Mouse (Mus musculus) intestine, embryonic 16.5 days (tissue): ENCODE results near the gene Rasgrp1. TPM values are rescaled to one million over a fixed set of nuclear protein-coding genes. Genes with fewer than 3 reads are reported as not detected.

ENCODE experiments used
- ATAC-seq: fragments of 200-750 bp; cut with Nextera tagmentation; 2 replicates; pipeline ENCODE4 v1.8.0; 2017; ENCODE audit warnings: moderate TSS enrichment, moderate library complexity
- H3K27ac ChIP-seq: fragments of 300-500 bp; sonication (generic); 2 replicates; pipeline ENCODE4 v1.5.1; 2014; ENCODE audit warnings: mild to moderate bottlenecking, low read length
- H3K27me3 ChIP-seq: fragments of 300-500 bp; sonication (generic); replicated peaks from 2 replicates; pipeline ENCODE4 v1.6.1; 2014; ENCODE audit warnings: low read length, control low read depth, mixed read lengths; ENCODE audit not compliant: control insufficient read depth, insufficient read depth
- H3K36me3 ChIP-seq: fragments of 300-500 bp; sonication (generic); 2 replicates; pipeline ENCODE4 v1.6.1; 2014; ENCODE audit warnings: low read length, control low read depth; ENCODE audit not compliant: control insufficient read depth, insufficient read depth
- H3K4me1 ChIP-seq: fragments of 300-500 bp; sonication (generic); 2 replicates; pipeline ENCODE4 v1.6.1; 2014; ENCODE audit warnings: low read length, control low read depth, mixed read lengths; ENCODE audit not compliant: control insufficient read depth, insufficient read depth
- H3K4me2 ChIP-seq: fragments of 300-500 bp; sonication (generic); 2 replicates; pipeline ENCODE4 v1.6.1; 2014; ENCODE audit warnings: low read depth, low read length, control low read depth
- H3K4me3 ChIP-seq: fragments of 300-500 bp; sonication (generic); 2 replicates; pipeline ENCODE4 v1.5.1; 2014; ENCODE audit warnings: mild to moderate bottlenecking, low read length
- H3K9ac ChIP-seq: fragments of 300-500 bp; sonication (generic); 2 replicates; pipeline ENCODE4 v1.6.1; 2014; ENCODE audit warnings: low read depth, low read length
- H3K9me3 ChIP-seq: fragments of 300-500 bp; sonication (generic); 2 replicates; pipeline ENCODE4 v1.6.1; 2016; ENCODE audit warnings: low read length, control low read depth; ENCODE audit not compliant: control insufficient read depth
- WGBS: fragments of 180-500 bp; shearing (Covaris S2); extraction: QIAGEN DNeasy Blood & Tissue Kit; methylation state at CpG from one replicate; pipeline ENCODE4 v1.1.7; 2014; 5-methylcytosine and 5-hydroxymethylcytosine counted together
- polyA plus RNA-seq: library from polyadenylated mRNA; unstranded; fragments of >200 nt; fragmentation: Nextera tagmentation; extraction: Ambion mirVana; gene quantifications from 2 replicates; pipeline ENCODE4 v1.2.1, GENCODE M21; 2015

Gene Rasgrp1
- polyA plus RNA-seq, 1 experiment from 2014 or later: 0.87 TPM

DNA sequence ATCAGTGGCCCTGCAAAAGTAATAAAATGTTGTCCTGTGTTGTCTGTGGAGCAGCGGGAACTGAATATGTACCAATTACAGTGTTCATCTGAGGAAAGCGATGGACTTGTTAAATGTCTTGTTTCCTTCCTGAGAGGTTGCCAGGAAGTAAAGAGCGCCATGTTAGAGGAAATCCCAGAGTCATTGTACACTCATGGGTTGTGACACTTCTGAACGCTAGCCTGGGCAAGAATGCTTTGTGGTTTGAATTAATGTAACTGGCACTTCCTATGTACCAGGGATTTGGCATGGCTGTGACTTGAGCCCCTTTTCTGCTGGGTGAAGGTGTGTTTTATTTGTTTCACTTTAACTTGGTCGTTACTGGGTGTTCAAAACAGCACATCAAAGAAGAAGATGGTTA, 80.6 kb downstream of the Rasgrp1 start:
- Histone ChIP-seq H3K9me3 (no peaks in the 10 kb centered on the region), H3K4me2 (no peak overlapping the region), H3K27me3 (no peaks in the 10 kb centered on the region), H3K36me3 (peaks cover 10% of the 10 kb centered on the region), H3K4me1 (no peaks in the 10 kb centered on the region), H3K9ac (no peak overlapping the region), H3K4me3 (no peak overlapping the region), H3K27ac (no peak overlapping the region)
- 90% methylated on average over 5 of the region's 5 CpGs for WGBS
- ATAC-seq: no peak

DNA sequence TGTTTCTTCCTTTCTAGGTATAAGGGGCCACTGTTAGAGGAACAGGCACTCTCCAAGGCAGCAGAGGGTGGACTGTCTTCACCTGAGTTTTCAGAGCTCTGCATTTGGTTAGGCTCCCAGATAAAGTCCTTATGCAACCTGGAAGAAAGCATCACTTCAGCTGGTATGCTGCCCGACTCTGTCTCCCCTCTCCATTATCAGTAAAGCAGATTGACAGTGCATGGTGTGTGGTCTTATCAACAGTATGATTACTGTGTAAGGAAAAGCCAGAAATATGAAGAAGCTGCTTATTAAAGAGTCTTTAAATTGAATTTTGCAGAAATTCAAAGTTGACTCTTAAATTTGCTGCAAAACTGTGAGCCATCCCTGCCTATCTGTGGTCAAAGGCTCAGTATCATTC, 85.2 kb downstream of the Rasgrp1 start:
- no peak overlapping the region for H3K4me2 ChIP-seq
- H3K4me3 ChIP-seq: no peak overlapping the region
- H3K36me3 ChIP-seq: no peaks in the 10 kb centered on the region
- 83% methylated on average over 1 of the region's 1 CpGs for WGBS
- no peak overlapping the region for H3K27ac ChIP-seq
- no peak for ATAC-seq
- H3K27me3 ChIP-seq: no peaks in the 10 kb centered on the region
- H3K9ac ChIP-seq: no peak overlapping the region
- no peaks in the 10 kb centered on the region for H3K4me1 ChIP-seq
- H3K9me3 ChIP-seq: no peaks in the 10 kb centered on the region

DNA sequence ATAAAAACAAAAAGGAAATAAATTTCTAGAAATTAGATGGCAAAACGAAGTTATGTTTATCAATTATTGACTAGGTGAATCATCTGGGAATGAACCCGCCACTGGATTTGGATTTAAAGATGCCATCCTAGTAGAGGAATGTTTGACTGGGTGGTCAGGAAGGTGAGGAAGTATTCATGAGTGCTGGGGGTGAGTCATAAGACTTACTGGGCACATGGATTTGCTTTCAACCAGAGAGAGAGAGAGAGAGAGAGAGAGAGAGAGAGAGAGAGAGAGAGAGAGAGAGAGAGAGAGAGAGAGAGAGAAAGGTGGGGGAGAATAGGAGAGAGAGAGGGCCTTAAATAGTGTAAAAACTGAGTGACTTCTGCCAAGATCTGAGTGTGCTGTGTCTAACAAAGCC, 87.4 kb downstream of the Rasgrp1 start:
- Histone ChIP-seq H3K4me3 (no peak overlapping the region), H3K36me3 (no peaks in the 10 kb centered on the region), H3K9ac (no peak overlapping the region), H3K4me1 (peaks cover 2% of the 10 kb centered on the region; the same call in 1 of the 2 replicates), H3K27me3 (no peaks in the 10 kb centered on the region), H3K27ac (no peak overlapping the region), H3K4me2 (no peak overlapping the region), H3K9me3 (no peaks in the 10 kb centered on the region)
- 79% methylated on average over 2 of the region's 2 CpGs for WGBS
- ATAC-seq: no peak

DNA sequence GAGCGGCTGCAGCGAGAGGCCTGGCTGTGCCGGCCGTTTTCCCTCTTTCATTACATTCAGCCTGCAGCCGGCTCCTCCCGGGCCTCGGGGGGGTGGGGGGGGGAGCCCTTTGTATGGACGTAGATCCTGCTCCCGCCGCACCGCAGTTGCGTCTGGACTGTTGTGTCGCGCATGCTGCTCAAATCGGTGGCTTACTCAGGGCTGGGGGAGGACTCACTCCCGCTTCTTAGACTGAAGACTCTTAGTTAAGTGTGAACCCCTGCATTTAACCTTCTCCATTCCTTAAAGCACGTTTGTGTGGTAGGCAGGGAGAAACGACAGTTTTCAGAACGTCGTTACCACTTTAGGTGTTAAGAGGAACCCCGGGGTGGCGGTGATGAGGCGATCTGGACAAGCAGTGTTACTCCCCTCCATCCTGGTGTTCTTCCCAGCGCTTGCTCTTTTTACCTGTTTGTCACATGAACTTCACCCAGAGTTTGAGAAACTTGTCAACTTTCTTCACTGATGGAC, 92.7 kb downstream of the Rasgrp1 start:
- no peaks in the 10 kb centered on the region for H3K36me3 ChIP-seq
- peak overlapping the region; percentile 98 for H3K9ac ChIP-seq
- ATAC-seq: peak; percentile 81
- peak overlapping the region; percentile 80 for H3K4me2 ChIP-seq
- H3K27me3 ChIP-seq: no peaks in the 10 kb centered on the region
- peak overlapping the region; percentile 95 for H3K4me3 ChIP-seq
- H3K27ac ChIP-seq: peak overlapping the region; percentile 84
- peaks cover 2% of the 10 kb centered on the region; the same call in 1 of the 2 replicates for H3K4me1 ChIP-seq
- H3K9me3 ChIP-seq: no peaks in the 10 kb centered on the region
- WGBS: under 1% methylated on average over 24 of the region's 24 CpGs

DNA sequence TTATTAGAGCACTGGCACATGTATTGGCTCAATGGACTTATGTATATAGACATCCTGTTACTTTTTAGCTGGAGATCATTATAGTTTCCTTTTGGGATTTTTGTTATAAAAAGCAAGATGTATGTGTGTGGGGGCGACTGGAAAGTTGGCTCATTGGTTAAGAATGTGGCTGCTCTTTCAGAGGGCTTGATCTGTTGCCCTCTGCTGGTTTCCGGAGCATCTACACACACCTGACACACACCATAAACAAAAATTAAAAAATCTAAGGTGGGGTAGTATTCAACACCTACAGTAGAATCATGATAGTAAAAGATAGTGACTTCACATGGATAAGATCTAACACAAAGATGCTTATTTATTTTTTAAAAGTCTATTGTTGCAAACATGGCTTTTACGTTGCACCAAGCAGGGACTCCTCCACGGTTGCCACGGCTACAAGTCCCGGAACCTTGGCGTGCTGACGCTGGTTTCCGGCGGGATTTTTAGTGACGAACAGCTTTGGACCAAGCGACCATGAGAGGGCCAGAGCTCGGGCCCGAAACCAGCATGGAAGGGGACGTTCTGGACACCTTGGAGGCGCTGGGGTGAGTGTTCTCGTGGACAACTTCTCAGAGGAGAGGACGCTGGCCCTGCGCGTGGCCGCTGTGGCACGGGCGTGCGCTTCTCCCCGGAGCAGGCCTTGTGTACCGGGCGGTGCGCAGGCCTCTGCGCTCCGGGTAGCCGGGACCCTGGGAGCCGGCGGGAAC, 93.4 kb downstream of the Rasgrp1 start, which contains the start of gene Fam98b:
Fam98b (plus strand) TSS at position 485 of the 746 bp plus-strand sequence.
- Histone ChIP-seq H3K9ac (peak within 1 kb of the TSS; percentile 98), H3K36me3 (no peaks in the 10 kb centered on the region), H3K9me3 (no peaks in the 10 kb centered on the region), H3K4me3 (peak within 1 kb of the TSS; percentile 95), H3K27me3 (no peaks in the 10 kb centered on the region), H3K4me2 (peak within 1 kb of the TSS; percentile 80), H3K4me1 (peaks cover 2% of the 10 kb centered on the region; the same call in 1 of the 2 replicates), H3K27ac (peak within 1 kb of the TSS; percentile 84)
- under 1% methylated on average over 31 of the region's 33 CpGs for WGBS
- peak; percentile 98 for ATAC-seq

DNA sequence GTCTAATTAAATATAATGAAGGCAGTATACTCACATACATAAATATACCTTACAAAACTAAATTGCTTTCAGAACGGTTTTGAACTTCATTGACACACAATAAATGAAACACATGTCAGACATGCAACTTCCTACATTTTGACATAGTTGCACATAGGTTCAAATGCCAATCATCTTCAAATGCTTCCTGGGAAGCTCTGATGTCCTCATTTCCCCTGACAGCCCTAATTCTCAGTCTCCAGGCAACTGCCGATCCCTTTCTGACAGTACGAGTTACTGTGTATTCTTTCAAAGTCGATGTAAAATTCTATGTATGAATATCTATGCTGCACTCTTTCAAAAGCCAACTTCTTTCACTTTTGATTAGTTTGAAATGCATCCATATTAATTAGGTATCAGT, 100.8 kb downstream of the Rasgrp1 start:
- 78% methylated on average over 4 of the region's 4 CpGs for WGBS
- Histone ChIP-seq H3K9me3 (no peaks in the 10 kb centered on the region), H3K4me3 (no peak overlapping the region), H3K36me3 (no peaks in the 10 kb centered on the region), H3K27me3 (no peaks in the 10 kb centered on the region), H3K4me1 (no peaks in the 10 kb centered on the region), H3K9ac (no peak overlapping the region), H3K4me2 (no peak overlapping the region), H3K27ac (no peak overlapping the region)
- ATAC-seq: no peak

DNA sequence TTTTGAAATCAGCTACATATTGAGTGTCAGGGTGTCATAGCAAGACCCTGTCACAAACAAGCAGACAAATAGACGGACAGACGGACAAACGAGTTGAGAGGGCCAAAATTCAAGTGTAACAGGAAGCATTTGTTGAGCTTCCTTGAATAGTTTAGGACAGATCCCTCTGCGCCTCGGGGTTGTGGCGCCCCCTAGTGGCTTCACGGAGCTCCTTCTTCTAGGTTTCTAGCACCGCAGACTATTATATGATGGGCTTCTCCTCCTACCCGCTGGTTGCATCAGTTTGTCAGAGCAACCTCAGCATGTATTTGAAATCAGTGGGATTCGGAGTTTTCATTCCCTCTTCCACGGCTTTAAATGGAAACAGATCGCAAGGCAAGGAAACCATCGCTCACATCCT, 111.5 kb downstream of the Rasgrp1 start:
- Histone ChIP-seq H3K27ac (no peak overlapping the region), H3K4me2 (0 out of 2 replicates have a peak overlapping the region, but pooled peaks have one; percentile 25), H3K9ac (no peak overlapping the region), H3K36me3 (no peaks in the 10 kb centered on the region), H3K4me3 (no peak overlapping the region), H3K27me3 (no peaks in the 10 kb centered on the region), H3K4me1 (no peaks in the 10 kb centered on the region), H3K9me3 (no peaks in the 10 kb centered on the region)
- peak; percentile 86 for ATAC-seq
- 6% methylated on average over 13 of the region's 13 CpGs for WGBS

DNA sequence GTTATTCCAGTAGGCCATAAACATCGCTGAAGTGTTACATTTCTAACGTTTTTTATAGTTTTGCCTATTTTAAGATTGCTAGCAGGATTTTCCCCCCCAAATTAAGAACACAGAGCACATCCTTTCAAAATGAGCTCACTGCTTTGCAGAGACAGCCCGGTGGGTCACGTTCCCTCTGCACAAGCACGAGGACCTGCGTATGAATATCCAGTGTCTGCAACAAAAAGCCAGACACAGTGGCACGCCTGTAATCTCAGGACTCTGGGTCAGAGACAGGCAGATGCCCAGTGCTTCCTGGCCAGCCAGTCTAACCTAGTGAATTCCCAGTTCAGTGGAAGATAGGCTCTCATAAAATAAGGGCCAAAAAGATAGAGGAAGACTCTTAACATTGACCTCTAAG, 112.5 kb downstream of the Rasgrp1 start:
- WGBS: 82% methylated on average over 7 of the region's 7 CpGs
- Histone ChIP-seq H3K9ac (no peak overlapping the region), H3K4me1 (no peaks in the 10 kb centered on the region), H3K27ac (no peak overlapping the region), H3K27me3 (no peaks in the 10 kb centered on the region), H3K9me3 (no peaks in the 10 kb centered on the region), H3K4me3 (no peak overlapping the region), H3K36me3 (no peaks in the 10 kb centered on the region), H3K4me2 (no peak overlapping the region)
- no peak for ATAC-seq
